Mouse (Mus musculus) A20 (cell line): Measurements from ENCODE around the gene Prss12.

ENCODE experiments used
- DNase-seq: peaks from one replicate; pipeline ENCODE4 v3.0.0-alpha.2; 2011; ENCODE audit warnings: low read depth, low spot score

Gene Prss12

DNA sequence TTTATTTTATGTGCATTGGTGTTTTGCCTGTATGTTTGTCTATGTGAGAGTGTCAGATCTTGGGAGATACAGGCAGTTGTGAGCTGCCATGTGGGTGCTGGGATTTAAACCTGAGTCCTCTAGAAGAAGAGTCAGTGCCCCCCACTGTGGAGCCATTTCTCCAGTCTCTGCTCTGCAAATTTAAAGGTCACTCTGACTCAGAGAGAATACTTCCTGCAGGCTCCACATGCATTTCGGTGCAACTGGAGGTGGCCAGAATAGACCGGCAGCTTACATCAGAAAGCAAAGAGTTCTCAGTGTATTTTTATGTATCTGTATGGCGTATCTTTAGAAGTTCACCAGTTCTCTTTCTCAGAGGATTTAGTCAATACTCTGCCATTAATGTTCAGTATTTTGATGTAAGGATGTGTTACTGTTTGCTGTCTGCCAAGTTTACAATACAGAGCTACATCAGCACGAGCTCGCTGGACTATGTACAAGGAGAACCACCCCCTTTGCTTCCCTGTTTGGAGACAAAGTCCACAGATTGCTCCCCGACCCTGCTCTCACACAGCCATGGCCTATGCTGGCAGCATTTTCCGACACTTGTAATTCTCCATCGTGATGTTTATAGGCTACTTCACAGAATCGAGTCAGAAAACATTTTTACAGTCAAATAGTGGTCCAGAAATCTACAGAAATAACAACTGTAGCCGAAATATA lies 81.2 kb downstream of the Prss12 start:
- no peak for DNase-seq

- DNase-seq: no peak
Measured at GRCm38 (mm10) chr3:123531124-123531523, 84.4 kb downstream of the Prss12 start.

GRCm38 (mm10) chr3:123537279-123537678 lies 90.6 kb downstream of the Prss12 start:
- DNase-seq: no peak

DNA sequence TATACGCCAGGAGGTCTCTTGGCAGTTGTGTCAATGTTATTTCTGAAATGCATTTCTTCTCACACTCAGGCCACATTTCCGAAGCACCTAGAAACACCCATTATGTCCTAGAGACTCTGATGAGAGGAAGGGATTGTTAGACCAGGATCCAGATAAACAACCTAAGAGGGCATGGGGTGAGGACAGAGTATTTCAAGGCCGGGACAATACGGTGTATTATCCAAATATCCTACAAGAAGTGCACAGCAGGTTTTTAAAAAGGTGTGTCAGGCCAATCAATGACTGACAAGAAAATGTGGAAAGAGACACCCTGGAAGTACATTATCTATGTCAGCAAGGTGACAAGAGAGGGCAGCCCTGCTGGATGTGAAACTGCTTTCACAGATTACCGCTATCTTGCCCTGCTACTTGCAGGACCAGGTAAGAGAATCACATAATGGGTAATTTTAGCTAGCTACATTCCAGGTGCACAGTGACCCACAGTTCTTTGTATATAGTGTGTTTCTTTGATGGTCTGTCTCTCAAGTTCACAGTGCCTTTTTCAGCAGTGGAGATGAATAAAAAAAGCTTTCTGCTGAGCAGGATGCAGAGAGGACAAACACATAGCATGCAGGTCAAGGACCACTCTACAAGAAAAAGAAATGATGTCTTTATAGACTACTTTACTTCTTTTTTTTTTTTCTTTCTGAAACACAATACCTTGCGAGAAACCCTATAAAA lies 97.0 kb downstream of the Prss12 start:
- no peak for DNase-seq

GRCm38 (mm10) chr3:123550487-123550886 lies 103.8 kb downstream of the Prss12 start:
- DNase-seq: no peak

- DNase-seq: no peak
Measured at GRCm38 (mm10) chr3:123553872-123554271, 107.2 kb downstream of the Prss12 start.

- no peak for DNase-seq
Measured at GRCm38 (mm10) chr3:123555254-123555865, 108.6 kb downstream of the Prss12 start.
